Mouse (Mus musculus) CD4-positive helper T cell, adult 2 months (primary cell): ENCODE measurements around the gene Fam131c.

ENCODE experiments used
- DNase-seq: peaks from one replicate; pipeline ENCODE4 v3.0.0-alpha.2; 2012; ENCODE audit warnings: low read depth, missing footprints, low spot score

The Fam131c gene

GRCm38 (mm10) chr4:141367997-141368791 is at the start of gene Fam131c:
TSS of gene Fam131c (plus strand) at chr4:141368220.
- peak; percentile 53 for DNase-seq

GRCm38 (mm10) chr4:141322526-141322925 is 45.5 kb upstream of the Fam131c start:
- no peak for DNase-seq

GRCm38 (mm10) chr4:141324771-141325191 is 43.2 kb upstream of the Fam131c start:
- DNase-seq = no peak

- DNase-seq = no peak
Measured at GRCm38 (mm10) chr4:141325636-141326035, 42.4 kb upstream of the Fam131c start.

- DNase-seq = no peak
Measured at GRCm38 (mm10) chr4:141327075-141327474, 40.9 kb upstream of the Fam131c start.

GRCm38 (mm10) chr4:141328742-141329141 is 39.3 kb upstream of the Fam131c start:
- DNase-seq = no peak

GRCm38 (mm10) chr4:141329968-141330367 is 38.1 kb upstream of the Fam131c start:
- peak; percentile 23 for DNase-seq

- no peak for DNase-seq
Measured at GRCm38 (mm10) chr4:141331446-141331845, 36.6 kb upstream of the Fam131c start.

- DNase-seq = no peak
Measured at GRCm38 (mm10) chr4:141332258-141332657, 35.8 kb upstream of the Fam131c start.

- DNase-seq = no peak
Measured at GRCm38 (mm10) chr4:141334695-141335094, 33.3 kb upstream of the Fam131c start.

- DNase-seq = no peak
Measured at GRCm38 (mm10) chr4:141335263-141335796, 32.7 kb upstream of the Fam131c start.

GRCm38 (mm10) chr4:141336196-141336595 is 31.8 kb upstream of the Fam131c start:
- no peak for DNase-seq

GRCm38 (mm10) chr4:141337986-141338385 is 30.0 kb upstream of the Fam131c start:
- DNase-seq = no peak

- DNase-seq = no peak
Measured at GRCm38 (mm10) chr4:141338853-141339252, 29.2 kb upstream of the Fam131c start.

GRCm38 (mm10) chr4:141341477-141341876 is 26.5 kb upstream of the Fam131c start:
- no peak for DNase-seq

GRCm38 (mm10) chr4:141343515-141343914 is 24.5 kb upstream of the Fam131c start:
- DNase-seq = no peak

- no peak for DNase-seq
Measured at GRCm38 (mm10) chr4:141345219-141345618, 22.8 kb upstream of the Fam131c start.

GRCm38 (mm10) chr4:141347365-141347797 is 20.6 kb upstream of the Fam131c start:
- no peak for DNase-seq

GRCm38 (mm10) chr4:141348616-141349015 is 19.4 kb upstream of the Fam131c start:
- no peak for DNase-seq

GRCm38 (mm10) chr4:141350015-141350414 is 18.0 kb upstream of the Fam131c start:
- no peak for DNase-seq

GRCm38 (mm10) chr4:141351972-141352371 is 16.0 kb upstream of the Fam131c start:
- DNase-seq = no peak

GRCm38 (mm10) chr4:141352986-141353385 is 15.0 kb upstream of the Fam131c start:
- no peak for DNase-seq

GRCm38 (mm10) chr4:141353868-141354267 is 14.2 kb upstream of the Fam131c start:
- no peak for DNase-seq
